In genomic region chr19:55122351-55122980, GRCm38 (mm10) we compare ENCODE assay signal across 9 mouse cellular contexts. TPM values are rescaled to one million over a fixed set of nuclear protein-coding genes. Genes with fewer than 3 reads are reported as not detected.
DNase-seq lines count a peak whose midpoint lies in the region; ATAC-seq lines count a peak whose summit lies in the region.
"Had no signal": no experiment of that assay in that cellular context is flagged by ENCODE, and none has a peak within 500 bp of the region (broad histone marks: within the 10 kb centered on the region; RNA-seq: fewer than 3 reads in every experiment).

No protein-coding gene starts in this region.

- no peak overlapping the region for H3K4me3 ChIP-seq in kidney, embryonic 14.5 days (ENCODE audit: low read length)
- no peak overlapping the region for H3K4me3 ChIP-seq in kidney, embryonic 15.5 days (replicated peaks)
- no peak overlapping the region for H3K4me3 ChIP-seq in limb, embryonic 10.5 days
- H3K4me3 ChIP-seq in midbrain, embryonic 15.5 days: no peak overlapping the region

- H3K27me3 ChIP-seq in kidney, embryonic 14.5 days (ENCODE audit: control insufficient read depth, insufficient read depth, low read length): no peaks in the 10 kb centered on the region
- no peaks in the 10 kb centered on the region for H3K27me3 ChIP-seq in kidney, embryonic 15.5 days
- H3K27me3 ChIP-seq in limb, embryonic 10.5 days (ENCODE audit: low read depth, poor library complexity, severe bottlenecking): no peaks in the 10 kb centered on the region
- H3K27me3 ChIP-seq in midbrain, embryonic 15.5 days (replicated peaks): no peaks in the 10 kb centered on the region

- peaks cover 14% of the 10 kb centered on the region; the same call in 1 of the 2 replicates for H3K4me1 ChIP-seq in kidney, embryonic 14.5 days (ENCODE audit: control insufficient read depth, insufficient read depth, low read length)
- peaks cover 60% of the 10 kb centered on the region for H3K4me1 ChIP-seq in kidney, embryonic 15.5 days
- peaks cover 23% of the 10 kb centered on the region for H3K4me1 ChIP-seq in limb, embryonic 10.5 days
- H3K4me1 ChIP-seq in midbrain, embryonic 15.5 days: peaks cover 24% of the 10 kb centered on the region; the same call in 1 of the 2 replicates

- DNase-seq in embryo, embryonic 9.5 days (ENCODE audit: extremely low spot score): peak; percentile 47
- DNase-seq in limb, embryonic 10.5 days (ENCODE audit: low spot score): no peak
- DNase-seq in retina, postnatal 1 day: no peak
- no peak for DNase-seq in spleen, adult 12 weeks (ENCODE audit: low spot score)
- DNase-seq in yolk sac, embryonic 10.5 days (ENCODE audit: low spot score): no peak
- DNase-seq: thymus, postnatal 25 days had no signal

- no peak overlapping the region for H3K9ac ChIP-seq in kidney, embryonic 14.5 days (ENCODE audit: low read depth, low read length)
- H3K9ac ChIP-seq in kidney, embryonic 15.5 days: no peak overlapping the region
- H3K9ac ChIP-seq in midbrain, embryonic 15.5 days: no peak overlapping the region

- H3K9me3 ChIP-seq in kidney, embryonic 14.5 days (ENCODE audit: control insufficient read depth, low read length): no peaks in the 10 kb centered on the region
- no peaks in the 10 kb centered on the region for H3K9me3 ChIP-seq in kidney, embryonic 15.5 days (replicated peaks)
- H3K9me3 ChIP-seq in limb, embryonic 10.5 days (replicated peaks): no peaks in the 10 kb centered on the region
- H3K9me3 ChIP-seq in midbrain, embryonic 15.5 days: no peaks in the 10 kb centered on the region

- WGBS in kidney, embryonic 14.5 days: 77% methylated on average over 4 of the region's 4 CpGs
- WGBS in kidney, embryonic 15.5 days: 82% methylated on average over 4 of the region's 4 CpGs
- 82% methylated on average over 4 of the region's 4 CpGs for WGBS in limb, embryonic 10.5 days
- WGBS in midbrain, embryonic 15.5 days: 65% methylated on average over 4 of the region's 4 CpGs

- no peaks in the 10 kb centered on the region for H3K36me3 ChIP-seq in kidney, embryonic 14.5 days (ENCODE audit: control insufficient read depth, insufficient read depth, low read length)
- H3K36me3 ChIP-seq in kidney, embryonic 15.5 days: no peaks in the 10 kb centered on the region
- no peaks in the 10 kb centered on the region for H3K36me3 ChIP-seq in limb, embryonic 10.5 days
- H3K36me3 ChIP-seq in midbrain, embryonic 15.5 days (replicated peaks): no peaks in the 10 kb centered on the region

- peak; percentile 25; the same call in 1 of the 2 replicates for ATAC-seq in kidney, embryonic 14.5 days (ENCODE audit: low FRiP score, low TSS enrichment)
- ATAC-seq in kidney, embryonic 15.5 days (replicated peaks; ENCODE audit: low FRiP score): no peak
- ATAC-seq in midbrain, embryonic 15.5 days (replicated peaks): peak; percentile 76

- H3K4me2 ChIP-seq in kidney, embryonic 14.5 days (replicated peaks; ENCODE audit: low read depth, low read length): no peak overlapping the region
- H3K4me2 ChIP-seq in kidney, embryonic 15.5 days: no peak overlapping the region
- no peak overlapping the region for H3K4me2 ChIP-seq in midbrain, embryonic 15.5 days

- no peak overlapping the region for H3K27ac ChIP-seq in kidney, embryonic 14.5 days (ENCODE audit: low read depth, low read length)
- H3K27ac ChIP-seq in kidney, embryonic 15.5 days: no peak overlapping the region
- 0 out of 2 replicates have a peak overlapping the region, but pooled peaks have one; percentile 25 for H3K27ac ChIP-seq in limb, embryonic 10.5 days
- H3K27ac ChIP-seq in midbrain, embryonic 15.5 days: peak overlapping the region; percentile 67; the same call in 1 of the 2 replicates

RNA-seq across cellular contexts. Expression of gene Gpam, which starts 4.6 kb away (rescaled TPM):
- 11.8 and 22.2 TPM in 2 replicates for polyA plus RNA-seq in kidney, embryonic 14.5 days (2014; fragmentation: Nextera tagmentation; extraction: Ambion mirVana)
- polyA plus RNA-seq in kidney, embryonic 15.5 days (2015; fragmentation: Nextera tagmentation; extraction: Ambion mirVana): 18.1 and 19.0 TPM in 2 replicates
- polyA plus RNA-seq in limb, embryonic 10.5 days (2016; fragmentation: Nextera tagmentation; extraction: Ambion mirVana): 15.8 and 16.2 TPM in 2 replicates
- 24.6 and 25.8 TPM in 2 replicates for polyA plus RNA-seq in midbrain, embryonic 15.5 days (2015; fragmentation: Nextera tagmentation; extraction: Ambion mirVana)

RNA-seq across cellular contexts. Expression of gene Tectb, which starts 58.1 kb away (rescaled TPM):
- not detected in 2 replicates for polyA plus RNA-seq in kidney, embryonic 14.5 days (2014; fragmentation: Nextera tagmentation; extraction: Ambion mirVana)
- polyA plus RNA-seq in kidney, embryonic 15.5 days (2015; fragmentation: Nextera tagmentation; extraction: Ambion mirVana): not detected in 2 replicates
- polyA plus RNA-seq in limb, embryonic 10.5 days (2016; fragmentation: Nextera tagmentation; extraction: Ambion mirVana): not detected in 2 replicates
- 0.22 and 0.46 TPM in 2 replicates for polyA plus RNA-seq in midbrain, embryonic 15.5 days (2015; fragmentation: Nextera tagmentation; extraction: Ambion mirVana)

Comparison
In these comparisons a context has a peak if more than half of its experiments do, and no peak if none do; other contexts are left out.
1. H3K27ac ChIP-seq: peak in limb, embryonic 10.5 days (single experiment) and midbrain, embryonic 15.5 days (single experiment); none in kidney, embryonic 14.5 days (single experiment) and kidney, embryonic 15.5 days (single experiment).